Mouse (Mus musculus) liver, postnatal 0 days (tissue): ENCODE measurements at regions not wholly inside any gene's neighbourhood (a gene's known extent, or its start where the extent isn't known, plus 50 kb on each side); places are given as distances from the start of the nearest gene placed in this dataset.

Experiments used
- ATAC-seq: fragments of 200-750 bp; cut with Nextera tagmentation; 2 replicates; pipeline ENCODE4 v1.8.0; 2017; ENCODE audit warnings: mild to moderate bottlenecking, moderate library complexity
- DNase-seq: peaks from one replicate; pipeline ENCODE4 v3.0.0-alpha.2; 2016
- H3K27ac ChIP-seq: fragments of 300-500 bp; sonication (generic); 2 replicates; pipeline ENCODE4 v1.5.1; 2014; ENCODE audit warnings: antibody characterized with exemption, moderate library complexity, mild to moderate bottlenecking, low read depth
- H3K27me3 ChIP-seq: fragments of 300-500 bp; sonication (generic); 2 replicates; pipeline ENCODE4 v1.6.1; 2014; ENCODE audit warnings: low read length, control low read depth, mixed read lengths; ENCODE audit not compliant: insufficient read depth
- H3K36me3 ChIP-seq: fragments of 300-500 bp; sonication (generic); replicated peaks from 2 replicates; pipeline ENCODE4 v1.6.1; 2014; ENCODE audit warnings: mild to moderate bottlenecking, control low read depth, low read length, moderate library complexity, mixed read lengths; ENCODE audit not compliant: insufficient read depth
- H3K4me1 ChIP-seq: fragments of 300-500 bp; sonication (generic); 2 replicates; pipeline ENCODE4 v1.6.1; 2014; ENCODE audit warnings: antibody characterized with exemption, mild to moderate bottlenecking, control low read depth; ENCODE audit not compliant: insufficient read depth
- H3K4me2 ChIP-seq: fragments of 300-500 bp; sonication (generic); 2 replicates; pipeline ENCODE4 v1.6.1; 2014; ENCODE audit warnings: low read depth, mild to moderate bottlenecking, low read length, moderate library complexity, mixed read lengths
- H3K4me3 ChIP-seq: fragments of 300-500 bp; sonication (generic); 2 replicates; pipeline ENCODE4 v1.5.1; 2014; ENCODE audit warnings: low read depth, low read length
- H3K9ac ChIP-seq: fragments of 300-500 bp; sonication (generic); replicated peaks from 2 replicates; pipeline ENCODE4 v1.6.1; 2014; ENCODE audit warnings: mild to moderate bottlenecking, moderate library complexity
- H3K9me3 ChIP-seq: fragments of 300-500 bp; sonication (generic); 2 replicates; pipeline ENCODE4 v1.6.1; 2016; ENCODE audit warnings: mild to moderate bottlenecking, control low read depth, low read length, mixed read lengths
- CTCF ChIP-seq: sonication (generic); IDR thresholded peaks from 2 replicates; pipeline ENCODE4 v1.5.1; 2016; ENCODE audit warnings: antibody characterized with exemption, low read depth
- EP300 ChIP-seq: IDR thresholded peaks from 2 replicates; pipeline ENCODE4 v1.6.1; 2016; ENCODE audit warnings: antibody characterized with exemption, low read depth, mild to moderate bottlenecking
- WGBS: fragments of 180-500 bp; shearing (Covaris S2); extraction: QIAGEN DNeasy Blood & Tissue Kit; methylation state at CpG from one replicate; pipeline ENCODE4 v1.1.7; 2014; ENCODE audit not compliant: insufficient replicate concordance; 5-methylcytosine and 5-hydroxymethylcytosine counted together

GRCm38 (mm10) chr9:61813291-61813690, 101.1 kb downstream of the Rplp1 start:
- DNase-seq (no peak), ATAC-seq (peak; percentile 49)
- Histone ChIP-seq H3K27me3 (no peaks in the 10 kb centered on the region), H3K4me3 (no peak overlapping the region), H3K36me3 (no peaks in the 10 kb centered on the region), H3K4me2 (no peak overlapping the region; the same call in 1 of the 2 replicates), H3K9ac (no peak overlapping the region), H3K27ac (peak overlapping the region; percentile 56), H3K4me1 (peaks cover 13% of the 10 kb centered on the region; the same call in 1 of the 2 replicates), H3K9me3 (no peaks in the 10 kb centered on the region)
- 53% methylated on average over 3 of the region's 3 CpGs for WGBS
- TF ChIP-seq EP300 (no peak), CTCF (no peak)

GRCm38 (mm10) chr9:61812315-61812714, 102.0 kb downstream of the Rplp1 start:
- Histone ChIP-seq H3K9me3 (no peaks in the 10 kb centered on the region), H3K27ac (peak overlapping the region; percentile 56), H3K4me2 (no peak overlapping the region), H3K36me3 (no peaks in the 10 kb centered on the region), H3K4me1 (peaks cover 18% of the 10 kb centered on the region; the same call in 1 of the 2 replicates), H3K9ac (no peak overlapping the region), H3K4me3 (no peak overlapping the region), H3K27me3 (no peaks in the 10 kb centered on the region)
- no peak for DNase-seq
- peak; percentile 74 for ATAC-seq
- TF ChIP-seq CTCF (no peak), EP300 (0 out of 2 replicates have a peak, but pooled peaks have one; percentile 32)
- 68% methylated on average over 9 of the region's 9 CpGs for WGBS

- no peaks in the 10 kb centered on the region for H3K27me3 ChIP-seq
Observed at GRCm38 (mm10) chr9:61810456-61810855, 103.9 kb downstream of the Rplp1 start.

GRCm38 (mm10) chr9:61808351-61809225, 105.8 kb downstream of the Rplp1 start:
- Histone ChIP-seq H3K27ac (peak overlapping the region; percentile 24; the same call in 1 of the 2 replicates), H3K4me3 (no peak overlapping the region), H3K4me1 (peaks cover 8% of the 10 kb centered on the region; the same call in 1 of the 2 replicates), H3K27me3 (no peaks in the 10 kb centered on the region), H3K9me3 (no peaks in the 10 kb centered on the region), H3K36me3 (no peaks in the 10 kb centered on the region), H3K4me2 (peak overlapping the region; percentile 13; the same call in 1 of the 2 replicates), H3K9ac (no peak overlapping the region)
- TF ChIP-seq EP300: no peak
- no peak for TF ChIP-seq CTCF
- ATAC-seq (peak; percentile 74), DNase-seq (peak; percentile 30)
- WGBS: 38% methylated on average over 12 of the region's 12 CpGs

More at GRCm38 (mm10) chr9:61810456-61810855, 103.9 kb downstream of the Rplp1 start:
- no peak overlapping the region for H3K9ac ChIP-seq
- DNase-seq (no peak), ATAC-seq (no peak)
- peaks cover 15% of the 10 kb centered on the region; the same call in 1 of the 2 replicates for H3K4me1 ChIP-seq
- no peaks in the 10 kb centered on the region for H3K9me3 ChIP-seq
- WGBS: 60% methylated on average over 4 of the region's 4 CpGs
- no peak for TF ChIP-seq EP300
- TF ChIP-seq CTCF: no peak
- no peak overlapping the region for H3K4me3 ChIP-seq
- H3K27ac ChIP-seq: no peak overlapping the region
- no peak overlapping the region for H3K4me2 ChIP-seq
- no peaks in the 10 kb centered on the region for H3K36me3 ChIP-seq

GRCm38 (mm10) chr9:61805971-61806370, 108.4 kb downstream of the Rplp1 start:
- ATAC-seq (no peak), DNase-seq (no peak)
- no peak for TF ChIP-seq CTCF
- TF ChIP-seq EP300: no peak
- Histone ChIP-seq H3K4me2 (no peak overlapping the region), H3K36me3 (no peaks in the 10 kb centered on the region), H3K27me3 (no peaks in the 10 kb centered on the region), H3K9ac (no peak overlapping the region), H3K9me3 (no peaks in the 10 kb centered on the region), H3K4me3 (no peak overlapping the region), H3K27ac (no peak overlapping the region), H3K4me1 (peaks cover 8% of the 10 kb centered on the region; the same call in 1 of the 2 replicates)
- 74% methylated on average over 2 of the region's 2 CpGs for WGBS

GRCm38 (mm10) chr9:61803555-61803954, 110.8 kb downstream of the Rplp1 start:
- WGBS: 65% methylated on average over 3 of the region's 3 CpGs
- no peaks in the 10 kb centered on the region for H3K36me3 ChIP-seq
- H3K4me1 ChIP-seq: peaks cover 6% of the 10 kb centered on the region; the same call in 1 of the 2 replicates
- H3K9ac ChIP-seq: no peak overlapping the region
- H3K27ac ChIP-seq: no peak overlapping the region
- no peaks in the 10 kb centered on the region for H3K9me3 ChIP-seq
- no peak overlapping the region for H3K4me3 ChIP-seq
- H3K4me2 ChIP-seq: no peak overlapping the region
- TF ChIP-seq CTCF: no peak
- no peak for DNase-seq
- no peak for ATAC-seq
- no peaks in the 10 kb centered on the region for H3K27me3 ChIP-seq
